Mouse (Mus musculus) kidney, adult 2 months (tissue): ENCODE results near the gene Kcnq2. TPM values are rescaled to one million over a fixed set of nuclear protein-coding genes. Genes with fewer than 3 reads are reported as not detected.

ENCODE experiments used
- DNase-seq: peaks from one replicate; pipeline ENCODE4 v3.0.0; 2021
- H3K27ac ChIP-seq: fragments of 200-500 bp; 2 replicates; pipeline ENCODE4 v1.5.1; 2012; ENCODE audit warnings: low read depth, low read length, control low read depth, inconsistent platforms; ENCODE audit not compliant: insufficient read depth
- H3K27me3 ChIP-seq: fragments of 200-500 bp; replicated peaks from 2 replicates; pipeline ENCODE4 v1.6.1; 2012; ENCODE audit warnings: mild to moderate bottlenecking, moderate library complexity, low read length, inconsistent platforms; ENCODE audit not compliant: control insufficient read depth, insufficient read depth
- H3K36me3 ChIP-seq: fragments of 200-500 bp; 2 replicates; pipeline ENCODE4 v1.6.1; 2012; ENCODE audit warnings: mild to moderate bottlenecking, moderate library complexity, low read length, inconsistent platforms; ENCODE audit not compliant: control insufficient read depth, insufficient read depth
- H3K4me1 ChIP-seq: fragments of 200-500 bp; 2 replicates; pipeline ENCODE4 v1.6.1; 2011; ENCODE audit warnings: low read length; ENCODE audit not compliant: control insufficient read depth, insufficient read depth
- H3K4me3 ChIP-seq: fragments of 200-500 bp; 2 replicates; pipeline ENCODE4 v1.5.1; 2011; ENCODE audit warnings: mild to moderate bottlenecking, low read depth, low read length, control low read depth; ENCODE audit not compliant: insufficient read depth
- CTCF ChIP-seq: fragments of 200-500 bp; conservative IDR thresholded peaks from 2 replicates; pipeline ENCODE4 v1.5.1; 2011; ENCODE audit warnings: low read depth, mild to moderate bottlenecking, control low read depth, low read length, moderate library complexity, mixed read lengths; ENCODE audit not compliant: insufficient read depth, insufficient read length
- POLR2A ChIP-seq: fragments of 200-500 bp; IDR thresholded peaks from one replicate; pipeline ENCODE4 v1.6.1; 2011; ENCODE audit warnings: low read depth, low read length, control low read depth
- WGBS: fragments of 180-500 bp; shearing (Covaris S2); methylation state at CpG from one replicate; pipeline ENCODE4 v1.1.7; 2018; 5-methylcytosine and 5-hydroxymethylcytosine counted together
- polyA plus RNA-seq: library from polyadenylated mRNA; depleted of rRNA; stranded (reverse); fragments of >200 nt; gene quantifications from 2 replicates; pipeline ENCODE4 v1.2.3, GENCODE M21; 2012

Kcnq2 gene
- polyA plus RNA-seq, 1 experiment = 0.31 TPM

DNA sequence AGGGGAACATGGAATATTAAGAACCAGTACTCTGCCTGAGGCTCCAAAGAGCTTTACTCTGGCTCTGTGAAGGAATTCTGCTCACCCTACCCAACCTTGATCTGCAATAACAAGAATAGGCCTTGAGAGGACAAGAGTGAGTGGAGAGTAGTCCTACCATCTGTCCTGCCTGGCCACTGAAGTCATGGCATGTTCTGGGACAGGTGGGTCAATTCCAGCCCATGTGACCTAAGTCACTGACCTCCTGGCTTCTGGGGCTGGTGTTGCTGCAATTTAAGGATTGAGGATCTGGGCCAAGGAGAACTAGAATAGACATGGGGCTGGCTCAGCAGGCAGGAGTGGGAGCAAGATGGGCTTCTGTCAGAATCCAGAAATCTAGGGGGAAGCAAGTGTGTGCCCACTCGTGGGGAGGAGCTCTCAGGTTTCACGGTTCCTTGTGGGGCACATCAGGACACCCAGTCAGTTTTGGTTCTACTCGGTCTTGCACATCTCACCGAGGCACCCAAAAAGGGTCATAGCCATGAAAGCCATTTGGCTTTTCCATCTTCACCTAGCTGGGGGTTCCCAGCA lies 12.0 kb upstream of the Kcnq2 start:
- Histone ChIP-seq H3K4me3 (no peak overlapping the region), H3K27me3 (no peaks in the 10 kb centered on the region), H3K4me1 (peaks cover 4% of the 10 kb centered on the region; the same call in 1 of the 2 replicates), H3K36me3 (no peaks in the 10 kb centered on the region), H3K27ac (no peak overlapping the region)
- DNase-seq = no peak
- TF ChIP-seq CTCF (no peak), POLR2A (no peak)
- 61% methylated on average over 4 of the region's 4 CpGs for WGBS

DNA sequence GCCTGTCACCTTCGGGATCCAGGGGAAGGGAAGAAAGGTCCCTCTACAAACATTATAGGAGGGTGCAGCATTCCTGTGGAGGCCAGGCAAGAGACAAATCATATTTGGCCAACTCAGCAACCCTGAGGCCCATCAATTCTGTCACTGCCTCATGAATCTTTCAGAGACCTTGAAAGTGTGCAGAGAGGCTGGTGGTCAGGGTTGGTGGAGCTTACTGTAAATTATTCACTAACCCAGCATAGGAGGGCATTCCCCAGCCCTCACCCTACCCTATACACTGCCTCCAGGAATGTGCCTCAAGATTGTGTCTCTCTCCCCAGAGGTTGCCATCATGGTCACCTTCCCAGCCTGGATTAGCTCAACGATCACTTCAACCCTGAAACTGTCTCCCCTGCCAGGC lies 9.6 kb upstream of the Kcnq2 start:
- H3K27me3 ChIP-seq = no peaks in the 10 kb centered on the region
- no peak overlapping the region for H3K4me3 ChIP-seq
- H3K27ac ChIP-seq = no peak overlapping the region
- TF ChIP-seq POLR2A = no peak
- TF ChIP-seq CTCF = no peak
- H3K36me3 ChIP-seq = no peaks in the 10 kb centered on the region
- peaks cover 4% of the 10 kb centered on the region; the same call in 1 of the 2 replicates for H3K4me1 ChIP-seq
- DNase-seq = no peak
- WGBS = 41% methylated on average over 2 of the region's 2 CpGs

DNA sequence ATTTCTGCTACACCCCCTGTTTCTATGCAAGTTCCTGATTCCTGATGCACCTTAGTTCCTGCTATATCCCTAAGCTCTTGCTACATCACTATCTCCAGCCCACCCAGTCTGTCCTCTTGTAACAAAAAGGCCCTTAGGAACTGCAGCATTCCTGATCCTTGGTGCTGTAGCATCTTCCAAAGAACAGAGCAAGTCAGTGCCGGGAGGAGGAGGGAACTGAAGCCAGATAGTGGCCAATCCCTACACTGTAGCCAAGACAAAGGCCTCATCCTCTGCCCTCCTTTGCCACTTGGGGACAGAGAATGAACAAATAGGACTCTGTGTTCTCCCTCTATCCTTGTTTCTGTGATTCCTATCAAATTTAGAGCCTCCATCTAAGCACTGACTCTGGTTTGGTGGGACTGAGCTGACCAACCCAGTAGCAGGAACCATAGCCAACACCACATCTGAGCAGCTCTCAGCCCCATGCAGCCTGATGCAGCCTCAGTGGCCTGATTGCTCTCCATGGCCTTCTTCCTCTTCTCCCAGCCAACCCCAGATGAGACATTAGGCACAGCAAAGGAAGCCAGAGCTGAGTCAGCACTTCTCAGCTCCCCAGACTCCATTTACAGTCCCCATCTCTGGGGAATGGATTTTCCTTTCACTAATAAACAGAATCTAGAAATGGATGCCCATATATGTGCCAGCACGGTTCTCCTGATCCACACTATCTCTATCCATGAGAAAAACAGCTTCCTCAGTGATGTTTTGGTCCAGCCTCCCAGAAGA lies 8.6 kb upstream of the Kcnq2 start:
- peaks cover 3% of the 10 kb centered on the region; the same call in 1 of the 2 replicates for H3K4me1 ChIP-seq
- no peak overlapping the region for H3K4me3 ChIP-seq
- H3K36me3 ChIP-seq = no peaks in the 10 kb centered on the region
- no peak overlapping the region for H3K27ac ChIP-seq
- WGBS = 75% methylated on average over 2 of the region's 2 CpGs
- TF ChIP-seq POLR2A = no peak
- no peak for TF ChIP-seq CTCF
- no peaks in the 10 kb centered on the region for H3K27me3 ChIP-seq
- DNase-seq = no peak

DNA sequence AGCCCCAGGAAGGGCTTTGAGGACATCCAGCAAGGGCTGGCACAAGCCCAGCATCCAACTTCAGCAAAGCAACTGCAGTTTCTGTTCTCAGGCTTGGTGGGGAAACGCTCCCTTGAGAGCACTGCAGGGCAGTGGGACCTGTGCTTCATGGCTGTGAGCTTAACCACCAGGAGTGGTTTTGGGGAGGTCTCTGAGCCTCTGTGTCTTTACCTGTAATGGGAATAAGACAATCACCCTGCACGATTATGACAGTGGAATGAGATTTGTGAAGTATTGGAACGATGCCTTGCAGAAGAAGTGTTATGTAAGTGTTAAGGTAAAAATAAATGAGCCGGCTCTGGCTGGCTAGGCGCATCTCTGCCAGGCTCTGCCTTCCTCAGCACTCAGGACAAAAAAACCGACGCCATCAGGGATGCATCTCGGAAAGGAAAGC lies 7.6 kb upstream of the Kcnq2 start:
- no peak overlapping the region for H3K4me3 ChIP-seq
- H3K27ac ChIP-seq = no peak overlapping the region
- no peak for DNase-seq
- H3K36me3 ChIP-seq = no peaks in the 10 kb centered on the region
- no peaks in the 10 kb centered on the region for H3K27me3 ChIP-seq
- no peak for TF ChIP-seq POLR2A
- TF ChIP-seq CTCF = no peak
- no peaks in the 10 kb centered on the region for H3K4me1 ChIP-seq
- WGBS = 63% methylated on average over 8 of the region's 8 CpGs

DNA sequence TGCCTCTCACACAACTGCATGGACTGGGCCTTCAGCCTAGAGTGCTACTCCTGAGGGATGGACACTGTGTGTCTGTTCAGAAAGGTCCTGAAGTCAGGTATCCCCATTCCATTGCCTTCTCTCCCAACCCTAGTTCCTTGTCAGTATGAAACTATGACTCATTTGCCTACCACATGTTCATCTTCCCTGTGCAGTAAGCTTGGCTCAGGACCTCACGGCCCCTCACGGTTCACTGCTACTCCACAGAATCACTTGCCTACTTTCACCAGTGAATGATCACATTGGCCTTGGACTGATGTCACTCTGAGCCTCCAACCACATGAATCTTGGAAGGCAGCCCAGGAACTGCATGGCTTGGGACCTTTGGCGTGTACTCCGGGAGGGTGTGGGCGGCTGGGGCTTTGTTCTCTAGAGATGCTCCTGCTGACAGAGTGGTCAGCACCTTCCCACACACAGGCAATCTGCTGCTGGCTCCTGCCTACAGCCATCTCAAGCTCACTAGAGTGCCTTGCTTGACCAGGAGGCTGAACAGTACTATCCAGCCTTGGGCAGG lies 4.6 kb upstream of the Kcnq2 start:
- no peaks in the 10 kb centered on the region for H3K4me1 ChIP-seq
- 80% methylated on average over 5 of the region's 5 CpGs for WGBS
- TF ChIP-seq POLR2A = no peak
- no peak for TF ChIP-seq CTCF
- H3K36me3 ChIP-seq = no peaks in the 10 kb centered on the region
- DNase-seq = no peak
- peaks cover 2% of the 10 kb centered on the region for H3K27me3 ChIP-seq
- no peak overlapping the region for H3K4me3 ChIP-seq
- no peak overlapping the region for H3K27ac ChIP-seq

DNA sequence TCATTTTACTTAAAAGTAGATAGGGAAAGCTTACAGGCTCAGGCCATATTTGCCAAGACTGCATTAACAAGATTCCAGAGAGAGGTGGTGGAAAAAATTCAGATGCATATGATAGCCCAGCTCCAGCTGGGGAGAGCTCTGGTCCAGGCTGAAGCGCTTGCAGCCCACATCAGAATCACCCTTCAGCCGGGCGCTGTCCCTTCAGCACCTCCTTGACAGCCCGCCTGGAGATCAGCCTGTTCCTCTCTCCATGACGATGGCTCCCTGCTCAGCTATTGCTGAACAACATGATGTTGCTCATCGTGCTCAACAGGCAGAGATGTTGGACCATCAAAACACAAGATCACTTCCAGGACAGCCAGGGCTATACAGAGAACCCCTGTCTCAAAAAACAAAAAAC lies 1.8 kb upstream of the Kcnq2 start:
- DNase-seq = peak; percentile 4
- Histone ChIP-seq H3K36me3 (no peaks in the 10 kb centered on the region), H3K4me3 (no peak overlapping the region), H3K4me1 (no peaks in the 10 kb centered on the region), H3K27ac (no peak overlapping the region), H3K27me3 (peaks cover 5% of the 10 kb centered on the region)
- 3% methylated on average over 6 of the region's 6 CpGs for WGBS
- TF ChIP-seq CTCF (no peak), POLR2A (no peak)

DNA sequence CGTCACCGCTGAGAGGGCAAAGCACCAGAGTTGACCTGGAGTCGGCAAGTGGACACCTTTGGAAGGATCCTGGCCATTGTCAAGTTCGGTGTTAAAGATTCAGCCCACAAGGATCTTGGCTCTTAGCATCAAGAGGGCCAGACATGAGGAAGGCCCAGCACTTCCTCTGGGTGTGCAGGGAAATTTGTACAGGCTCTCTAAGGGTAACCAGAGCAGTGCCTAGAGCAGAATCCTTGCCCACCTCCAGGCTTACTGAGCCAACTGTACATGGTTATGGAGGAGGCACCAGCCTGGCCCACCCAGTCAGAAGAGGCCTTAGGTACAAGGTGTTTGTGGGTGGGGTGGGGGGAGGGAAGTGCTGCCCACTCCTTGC lies 332 bp upstream of the Kcnq2 start:
- no peak for DNase-seq
- Histone ChIP-seq H3K4me3 (no peak overlapping the region), H3K27ac (no peak overlapping the region), H3K27me3 (peaks cover 5% of the 10 kb centered on the region), H3K36me3 (no peaks in the 10 kb centered on the region), H3K4me1 (no peaks in the 10 kb centered on the region)
- 9% methylated on average over 4 of the region's 4 CpGs for WGBS
- TF ChIP-seq CTCF = no peak
- no peak for TF ChIP-seq POLR2A
